Mouse (Mus musculus): Measurements from ENCODE around the gene Calcb.
"Not testable (repeated sequence)": the region's sequence is repeated elsewhere in the genome, so short reads cannot be mapped to it uniquely, and the experiment has no call there.

Gene Calcb

GRCm38 (mm10) chr7:114718300-114718699 lies at the start of gene Calcb:
Gene Calcb, plus strand, starts transcription at chr7:114718643.
- no peak for DNase-seq (ENCODE audit: low spot score in 2 of 2)

GRCm38 (mm10) chr7:114671405-114671804 lies 47.0 kb upstream of the Calcb start:
- no peak for DNase-seq (ENCODE audit: low spot score in 2 of 2)

- no peak for DNase-seq (ENCODE audit: low spot score in 2 of 2)
Observed at GRCm38 (mm10) chr7:114672697-114673096, 45.7 kb upstream of the Calcb start.

- DNase-seq (ENCODE audit: low spot score in 2 of 2) = no peak
Observed at GRCm38 (mm10) chr7:114692339-114692738, 26.1 kb upstream of the Calcb start.

GRCm38 (mm10) chr7:114700871-114701270 lies 17.6 kb upstream of the Calcb start:
- DNase-seq (ENCODE audit: low spot score in 2 of 2) = no peak

GRCm38 (mm10) chr7:114706716-114707115 lies 11.7 kb upstream of the Calcb start:
- no peak for DNase-seq (ENCODE audit: low spot score in 2 of 2)

GRCm38 (mm10) chr7:114707398-114707797 lies 11.0 kb upstream of the Calcb start:
- DNase-seq (ENCODE audit: low spot score in 2 of 2) = no peak

- DNase-seq (ENCODE audit: low spot score in 2 of 2) = no peak
Observed at GRCm38 (mm10) chr7:114710419-114710818, 8.0 kb upstream of the Calcb start.

- no peak for DNase-seq (ENCODE audit: low spot score in 2 of 2)
Observed at GRCm38 (mm10) chr7:114712523-114712922, 5.9 kb upstream of the Calcb start.

GRCm38 (mm10) chr7:114719381-114720131 lies 1.1 kb downstream of the Calcb start:
- DNase-seq (ENCODE audit: low spot score in 2 of 2) = peak in 1 of 2 experiments; percentile 17

GRCm38 (mm10) chr7:114729696-114730095 lies 11.3 kb downstream of the Calcb start:
- DNase-seq (ENCODE audit: low spot score in 2 of 2) = not testable (repeated sequence)

GRCm38 (mm10) chr7:114731175-114731574 lies 12.7 kb downstream of the Calcb start:
- DNase-seq (ENCODE audit: low spot score in 2 of 2) = no peak

GRCm38 (mm10) chr7:114731700-114732099 lies 13.3 kb downstream of the Calcb start:
- not testable (repeated sequence) for DNase-seq (ENCODE audit: low spot score in 2 of 2)

GRCm38 (mm10) chr7:114736256-114736655 lies 17.8 kb downstream of the Calcb start:
- DNase-seq (ENCODE audit: low spot score in 2 of 2) = no peak

GRCm38 (mm10) chr7:114738166-114738565 lies 19.7 kb downstream of the Calcb start:
- no peak for DNase-seq (ENCODE audit: low spot score in 2 of 2)

GRCm38 (mm10) chr7:114740360-114741165 lies 22.1 kb downstream of the Calcb start:
- no peak for DNase-seq (ENCODE audit: low spot score in 2 of 2)

- no peak for DNase-seq (ENCODE audit: low spot score in 2 of 2)
Observed at GRCm38 (mm10) chr7:114743022-114743780, 24.8 kb downstream of the Calcb start, which contains the start of gene Insc. Gene Insc, plus strand, starts transcription at chr7:114743694.

- DNase-seq (ENCODE audit: low spot score in 2 of 2) = no peak
Observed at GRCm38 (mm10) chr7:114744639-114745245, 26.3 kb downstream of the Calcb start.

GRCm38 (mm10) chr7:114745481-114746271 lies 27.2 kb downstream of the Calcb start:
- DNase-seq (ENCODE audit: low spot score in 2 of 2) = no peak

GRCm38 (mm10) chr7:114747596-114747995 lies 29.2 kb downstream of the Calcb start:
- DNase-seq (ENCODE audit: low spot score in 2 of 2) = no peak

GRCm38 (mm10) chr7:114748239-114748638 lies 29.8 kb downstream of the Calcb start:
- DNase-seq (ENCODE audit: low spot score in 2 of 2) = no peak

All from frontal cortex, postnatal 10 days (tissue).